Mouse (Mus musculus): ENCODE data around the gene Hmgcll1.

The Hmgcll1 gene

GRCm38 (mm10) chr9:76014631-76015531, at the start of gene Hmgcll1:
Gene Hmgcll1, plus strand, starts transcription at chr9:76014855.
- DNase-seq (ENCODE audit: low spot score): no peak

GRCm38 (mm10) chr9:75980097-75980496, 34.6 kb upstream of the Hmgcll1 start:
- DNase-seq (ENCODE audit: low spot score): no peak

GRCm38 (mm10) chr9:75981139-75981538, 33.5 kb upstream of the Hmgcll1 start:
- no peak for DNase-seq (ENCODE audit: low spot score)

- no peak for DNase-seq (ENCODE audit: low spot score)
These were observed 25.2 kb upstream of the Hmgcll1 start for GRCm38 (mm10) chr9:75989491-75989890.

GRCm38 (mm10) chr9:75998791-75999350, 15.8 kb upstream of the Hmgcll1 start:
- no peak for DNase-seq (ENCODE audit: low spot score)

GRCm38 (mm10) chr9:76000876-76001858, 13.5 kb upstream of the Hmgcll1 start:
- no peak for DNase-seq (ENCODE audit: low spot score)

- no peak for DNase-seq (ENCODE audit: low spot score)
These were observed 11.6 kb upstream of the Hmgcll1 start for GRCm38 (mm10) chr9:76003066-76003465.

GRCm38 (mm10) chr9:76003637-76004036, 11.0 kb upstream of the Hmgcll1 start:
- DNase-seq (ENCODE audit: low spot score): no peak

GRCm38 (mm10) chr9:76007342-76007970, 7.2 kb upstream of the Hmgcll1 start:
- DNase-seq (ENCODE audit: low spot score): no peak

- no peak for DNase-seq (ENCODE audit: low spot score)
These were observed 866 bp upstream of the Hmgcll1 start for GRCm38 (mm10) chr9:76013789-76014188.

GRCm38 (mm10) chr9:76015971-76016370, 1.3 kb downstream of the Hmgcll1 start:
- no peak for DNase-seq (ENCODE audit: low spot score)

GRCm38 (mm10) chr9:76016506-76016905, 1.9 kb downstream of the Hmgcll1 start:
- DNase-seq (ENCODE audit: low spot score): no peak

- DNase-seq (ENCODE audit: low spot score): no peak
These were observed 8.9 kb downstream of the Hmgcll1 start for GRCm38 (mm10) chr9:76023551-76023973.

GRCm38 (mm10) chr9:76024277-76025246, 9.9 kb downstream of the Hmgcll1 start:
- DNase-seq (ENCODE audit: low spot score): no peak

GRCm38 (mm10) chr9:76029471-76030199, 15.0 kb downstream of the Hmgcll1 start:
- no peak for DNase-seq (ENCODE audit: low spot score)

- no peak for DNase-seq (ENCODE audit: low spot score)
These were observed 20.4 kb downstream of the Hmgcll1 start for GRCm38 (mm10) chr9:76035058-76035457.

GRCm38 (mm10) chr9:76038327-76039103, 23.9 kb downstream of the Hmgcll1 start:
- no peak for DNase-seq (ENCODE audit: low spot score)

GRCm38 (mm10) chr9:76039711-76040110, 25.1 kb downstream of the Hmgcll1 start:
- DNase-seq (ENCODE audit: low spot score): no peak

GRCm38 (mm10) chr9:76043341-76043740, 28.7 kb downstream of the Hmgcll1 start:
- no peak for DNase-seq (ENCODE audit: low spot score)
